Mouse (Mus musculus): ENCODE results near the gene Atp2b1. TPM values are rescaled to one million over a fixed set of nuclear protein-coding genes. Genes with fewer than 3 reads are reported as not detected.

The Atp2b1 gene
- total RNA-seq (2014; fragmentation: Nextera tagmentation) (118 and 160 TPM in 2 replicates), total RNA-seq (2017) (55.4 and 65.1 TPM in 2 replicates), polyA plus RNA-seq (2012) (18.1 and 18.5 TPM in 2 replicates)

- peak; percentile 82 for ATAC-seq (ENCODE audit: extremely low read depth, insufficient number of reproducible peaks, low FRiP score, poor library complexity, severe bottlenecking)
- Histone ChIP-seq H3K4me3 (ENCODE audit: low read depth, low read length) (peak within 1 kb of the TSS; percentile 100), H3K4me1 (ENCODE audit: insufficient read depth, low read depth, low read length) (peaks cover 31% of the 10 kb centered on the region), H3K27me3 (ENCODE audit: insufficient read depth, low read length) (no peaks in the 10 kb centered on the region), H3K9me3 (replicated peaks) (no peaks in the 10 kb centered on the region), H3K36me3 (replicated peaks) (no peaks in the 10 kb centered on the region)
- TF ChIP-seq POLR2AphosphoS5 (IDR thresholded peaks at IDR 0.05; ENCODE audit: insufficient replicate concordance, low read depth, low read length) (no peak), GATA1 (IDR thresholded peaks at IDR 0.05; ENCODE audit: borderline replicate concordance, low read length) (no peak), TAL1 (conservative IDR thresholded peaks at IDR 0.05; ENCODE audit: low read depth, low read length) (no peak), GATA2 (IDR thresholded peaks at IDR 0.05; ENCODE audit: borderline replicate concordance, low read depth, low read length) (no peak), CTCF (IDR thresholded peaks at IDR 0.05; ENCODE audit: low read depth, low read length) (no peak)
- DNase-seq (ENCODE audit: low spot score) = peak; percentile 96
Measured at GRCm38 (mm10) chr10:98913961-98914809, at the start of gene Atp2b1. Gene Atp2b1 (plus strand): TSS chr10:98914406.

- DNase-seq (ENCODE audit: low spot score) (no peak), ATAC-seq (ENCODE audit: extremely low read depth, insufficient number of reproducible peaks, low FRiP score, poor library complexity, severe bottlenecking) (no peak)
- TF ChIP-seq POLR2AphosphoS5 (IDR thresholded peaks at IDR 0.05; ENCODE audit: insufficient replicate concordance, low read depth, low read length) (no peak), TAL1 (conservative IDR thresholded peaks at IDR 0.05; ENCODE audit: low read depth, low read length) (no peak), GATA2 (IDR thresholded peaks at IDR 0.05; ENCODE audit: borderline replicate concordance, low read depth, low read length) (no peak), GATA1 (IDR thresholded peaks at IDR 0.05; ENCODE audit: borderline replicate concordance, low read length) (no peak), CTCF (IDR thresholded peaks at IDR 0.05; ENCODE audit: low read depth, low read length) (no peak)
- Histone ChIP-seq H3K9me3 (replicated peaks) (no peaks in the 10 kb centered on the region), H3K36me3 (replicated peaks) (no peaks in the 10 kb centered on the region), H3K27me3 (ENCODE audit: insufficient read depth, low read length) (no peaks in the 10 kb centered on the region), H3K4me3 (ENCODE audit: low read depth, low read length) (no peak overlapping the region), H3K4me1 (ENCODE audit: insufficient read depth, low read depth, low read length) (peaks cover 52% of the 10 kb centered on the region)
Measured at GRCm38 (mm10) chr10:98864851-98865250, 49.4 kb upstream of the Atp2b1 start.

- TF ChIP-seq POLR2AphosphoS5 (IDR thresholded peaks at IDR 0.05; ENCODE audit: insufficient replicate concordance, low read depth, low read length) (no peak), GATA1 (IDR thresholded peaks at IDR 0.05; ENCODE audit: borderline replicate concordance, low read length) (no peak), TAL1 (conservative IDR thresholded peaks at IDR 0.05; ENCODE audit: low read depth, low read length) (no peak), CTCF (IDR thresholded peaks at IDR 0.05; ENCODE audit: low read depth, low read length) (no peak), GATA2 (IDR thresholded peaks at IDR 0.05; ENCODE audit: borderline replicate concordance, low read depth, low read length) (no peak)
- Histone ChIP-seq H3K4me1 (ENCODE audit: insufficient read depth, low read depth, low read length) (peaks cover 37% of the 10 kb centered on the region), H3K27me3 (ENCODE audit: insufficient read depth, low read length) (no peaks in the 10 kb centered on the region), H3K36me3 (replicated peaks) (no peaks in the 10 kb centered on the region), H3K4me3 (ENCODE audit: low read depth, low read length) (no peak overlapping the region), H3K9me3 (replicated peaks) (no peaks in the 10 kb centered on the region)
- ATAC-seq (ENCODE audit: extremely low read depth, insufficient number of reproducible peaks, low FRiP score, poor library complexity, severe bottlenecking) (no peak), DNase-seq (ENCODE audit: low spot score) (no peak)
Measured at GRCm38 (mm10) chr10:98866836-98867370, 47.3 kb upstream of the Atp2b1 start.

- Histone ChIP-seq H3K9me3 (replicated peaks) (no peaks in the 10 kb centered on the region), H3K4me1 (ENCODE audit: insufficient read depth, low read depth, low read length) (peaks cover 22% of the 10 kb centered on the region), H3K27me3 (ENCODE audit: insufficient read depth, low read length) (no peaks in the 10 kb centered on the region), H3K36me3 (replicated peaks) (no peaks in the 10 kb centered on the region), H3K4me3 (ENCODE audit: low read depth, low read length) (no peak overlapping the region)
- TF ChIP-seq TAL1 (conservative IDR thresholded peaks at IDR 0.05; ENCODE audit: low read depth, low read length) (no peak), GATA2 (IDR thresholded peaks at IDR 0.05; ENCODE audit: borderline replicate concordance, low read depth, low read length) (no peak), GATA1 (IDR thresholded peaks at IDR 0.05; ENCODE audit: borderline replicate concordance, low read length) (no peak), POLR2AphosphoS5 (IDR thresholded peaks at IDR 0.05; ENCODE audit: insufficient replicate concordance, low read depth, low read length) (no peak), CTCF (IDR thresholded peaks at IDR 0.05; ENCODE audit: low read depth, low read length) (no peak)
- DNase-seq (ENCODE audit: low spot score) = no peak
- ATAC-seq (ENCODE audit: extremely low read depth, insufficient number of reproducible peaks, low FRiP score, poor library complexity, severe bottlenecking) = no peak
Measured at GRCm38 (mm10) chr10:98868351-98868908, 45.8 kb upstream of the Atp2b1 start.

GRCm38 (mm10) chr10:98877855-98878254 lies 36.4 kb upstream of the Atp2b1 start:
- DNase-seq (ENCODE audit: low spot score) = no peak
- no peak for ATAC-seq (ENCODE audit: extremely low read depth, insufficient number of reproducible peaks, low FRiP score, poor library complexity, severe bottlenecking)
- Histone ChIP-seq H3K4me1 (ENCODE audit: insufficient read depth, low read depth, low read length) (peaks cover 32% of the 10 kb centered on the region), H3K36me3 (replicated peaks) (no peaks in the 10 kb centered on the region), H3K9me3 (replicated peaks) (no peaks in the 10 kb centered on the region), H3K4me3 (ENCODE audit: low read depth, low read length) (no peak overlapping the region), H3K27me3 (ENCODE audit: insufficient read depth, low read length) (no peaks in the 10 kb centered on the region)
- no peak for TF ChIP-seq CTCF (IDR thresholded peaks at IDR 0.05; ENCODE audit: low read depth, low read length)

GRCm38 (mm10) chr10:98878636-98879035 lies 35.6 kb upstream of the Atp2b1 start:
- Histone ChIP-seq H3K27me3 (ENCODE audit: insufficient read depth, low read length) (no peaks in the 10 kb centered on the region), H3K9me3 (replicated peaks) (no peaks in the 10 kb centered on the region), H3K36me3 (replicated peaks) (no peaks in the 10 kb centered on the region), H3K4me1 (ENCODE audit: insufficient read depth, low read depth, low read length) (peaks cover 32% of the 10 kb centered on the region), H3K4me3 (ENCODE audit: low read depth, low read length) (no peak overlapping the region)
- TF ChIP-seq GATA1 (IDR thresholded peaks at IDR 0.05; ENCODE audit: borderline replicate concordance, low read length) = no peak
- TF ChIP-seq GATA2 (IDR thresholded peaks at IDR 0.05; ENCODE audit: borderline replicate concordance, low read depth, low read length) = no peak
- ATAC-seq (ENCODE audit: extremely low read depth, insufficient number of reproducible peaks, low FRiP score, poor library complexity, severe bottlenecking) (no peak), DNase-seq (ENCODE audit: low spot score) (no peak)
